Mouse (Mus musculus) myocyte (in vitro differentiated cells): ENCODE results near the gene Ercc8. TPM values are rescaled to one million over a fixed set of nuclear protein-coding genes. Genes with fewer than 3 reads are reported as not detected.

Experiments
- H3K27me3 ChIP-seq: one replicate; pipeline ENCODE4 v1.6.1; 2011; ENCODE audit not compliant: control insufficient read depth, insufficient read depth, insufficient read length
- H3K36me3 ChIP-seq: one replicate; pipeline ENCODE4 v1.6.1; 2011; ENCODE audit not compliant: control insufficient read depth, insufficient read depth
- H3K4me2 ChIP-seq: one replicate; pipeline ENCODE4 v1.6.1; 2011; ENCODE audit warnings: low read depth, control low read depth
- H3K4me3 ChIP-seq: one replicate; pipeline ENCODE4 v1.5.1; 2011; ENCODE audit warnings: mild to moderate bottlenecking, control low read depth, moderate library complexity
- H3K79me2 ChIP-seq: one replicate; pipeline ENCODE4 v1.6.1; 2011; ENCODE audit not compliant: control insufficient read depth, insufficient read depth
- H3ac ChIP-seq: one replicate; pipeline ENCODE4 v1.6.1; 2011; ENCODE audit not compliant: control insufficient read depth, insufficient read length
- CEBPB ChIP-seq: IDR thresholded peaks from 2 replicates; pipeline ENCODE4 v1.6.1; 2011; ENCODE audit warnings: mild to moderate bottlenecking, moderate library complexity; ENCODE audit not compliant: poor library complexity, insufficient read depth, severe bottlenecking
- E2F4 ChIP-seq: IDR thresholded peaks from one replicate; pipeline ENCODE4 v1.6.1; 2011; ENCODE audit warnings: mild to moderate bottlenecking, control low read depth, moderate library complexity; ENCODE audit not compliant: insufficient read depth
- MAX ChIP-seq: IDR thresholded peaks from one replicate; pipeline ENCODE4 v1.6.1; 2011; ENCODE audit warnings: low read depth, mild to moderate bottlenecking, control low read depth
- MYOD1 ChIP-seq, 3 experiments: IDR thresholded peaks; one replicate each; pipeline ENCODE4 v1.6.1; 2011; ENCODE audit warnings: control low read depth in 2 of 3, low read depth in 2 of 3, mild to moderate bottlenecking in 2 of 3, moderate library complexity in 1 of 3; ENCODE audit not compliant: insufficient read length in 2 of 3, control insufficient read depth in 1 of 3
- MYOG ChIP-seq, 3 experiments: IDR thresholded peaks; one replicate each; pipeline ENCODE4 v1.6.1; 2011; ENCODE audit warnings: control low read depth in 2 of 3, low read depth in 2 of 3, mild to moderate bottlenecking in 2 of 3; ENCODE audit not compliant: insufficient read length in 2 of 3, control insufficient read depth in 1 of 3, insufficient read depth in 1 of 3
- POLR2A ChIP-seq: IDR thresholded peaks from one replicate; pipeline ENCODE4 v1.6.1; 2011; ENCODE audit warnings: low read depth, mild to moderate bottlenecking, control low read depth, moderate library complexity; ENCODE audit not compliant: insufficient read length
- POLR2AphosphoS2 ChIP-seq: IDR thresholded peaks from one replicate; pipeline ENCODE4 v1.6.1; 2011; ENCODE audit warnings: low read depth, control low read depth; ENCODE audit not compliant: insufficient read length
- REST ChIP-seq: IDR thresholded peaks from one replicate; pipeline ENCODE4 v1.6.1; 2011; ENCODE audit warnings: mild to moderate bottlenecking, control low read depth, moderate library complexity; ENCODE audit not compliant: insufficient read depth, insufficient read length
- SRF ChIP-seq: IDR thresholded peaks from one replicate; pipeline ENCODE4 v1.6.1; 2011; ENCODE audit warnings: low read depth; ENCODE audit not compliant: control insufficient read depth, insufficient read length
- TCF12 ChIP-seq: IDR thresholded peaks from one replicate; pipeline ENCODE4 v1.6.1; 2011; ENCODE audit warnings: mild to moderate bottlenecking, control low read depth; ENCODE audit not compliant: poor library complexity, insufficient read depth, severe bottlenecking
- TCF3 ChIP-seq: IDR thresholded peaks from one replicate; pipeline ENCODE4 v1.6.1; 2011; ENCODE audit warnings: low read depth, control low read depth; ENCODE audit not compliant: insufficient read length
- USF1 ChIP-seq: IDR thresholded peaks from one replicate; pipeline ENCODE4 v1.6.1; 2011; ENCODE audit warnings: low read depth, mild to moderate bottlenecking, control low read depth, moderate library complexity
- polyA plus RNA-seq: library from polyadenylated mRNA; unstranded; fragments of >200 nt; fragmentation: generic; extraction: Trizol; gene quantifications from one replicate; pipeline ENCODE4 v1.2.1, GENCODE M21; 2012; ENCODE audit warnings: missing spikeins

Gene Ercc8
- polyA plus RNA-seq, 1 experiment, result 5.2 TPM

DNA sequence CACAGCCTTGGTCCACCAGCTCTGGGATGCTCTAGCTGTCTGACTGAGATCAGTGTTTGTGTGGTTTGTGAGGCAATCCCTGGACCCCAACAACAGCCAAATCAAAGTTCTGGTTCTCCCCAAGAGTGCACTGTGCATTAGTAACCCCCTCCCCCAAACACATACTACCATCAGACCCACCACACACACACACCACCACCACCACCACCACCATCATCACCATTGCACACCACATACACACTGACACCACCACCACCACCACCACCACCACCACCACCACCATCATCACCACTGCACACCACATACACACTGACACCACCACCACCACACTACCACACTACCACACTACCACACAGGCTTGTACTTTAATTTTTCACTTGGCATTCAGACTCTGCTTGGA, 40.9 kb upstream of the Ercc8 start:
- Histone ChIP-seq H3K36me3 (no peaks in the 10 kb centered on the region), H3K79me2 (no peaks in the 10 kb centered on the region), H3K4me2 (no peak overlapping the region), H3ac (no peak overlapping the region), H3K27me3 (no peaks in the 10 kb centered on the region), H3K4me3 (no peak overlapping the region)
- TF ChIP-seq E2F4, result no peak

DNA sequence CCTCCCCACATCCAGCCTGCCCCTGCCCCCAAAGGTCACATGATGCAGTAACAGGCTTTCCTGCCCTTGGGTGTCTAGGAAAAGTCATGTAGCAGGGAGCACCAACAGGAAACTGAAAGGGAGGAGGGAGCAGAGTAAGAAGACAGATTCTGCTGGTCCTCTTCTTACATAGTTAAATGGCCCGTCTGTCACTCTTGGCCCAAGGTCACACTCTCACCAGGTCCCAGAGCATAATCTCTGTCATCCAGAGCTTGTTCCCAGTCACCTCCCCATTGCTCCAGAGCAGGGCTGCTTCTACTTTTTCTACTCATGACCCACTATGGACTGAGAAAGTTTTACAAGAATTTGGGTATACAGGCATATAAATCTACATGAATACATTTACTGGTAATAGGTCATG, 40.3 kb upstream of the Ercc8 start:
- TF ChIP-seq MYOG (IDR thresholded peaks at IDR 0.05; ENCODE audit: control insufficient read depth in 1 of 3, insufficient read depth in 1 of 3, insufficient read length in 2 of 3, low read depth in 2 of 3) (no peak), TCF3 (no peak), USF1 (no peak), MYOD1 (IDR thresholded peaks at IDR 0.05; ENCODE audit: control insufficient read depth in 1 of 3, insufficient read length in 2 of 3, low read depth in 2 of 3) (no peak), CEBPB (no peak), TCF12 (no peak), REST (no peak), SRF (no peak), MAX (no peak), POLR2AphosphoS2 (no peak), POLR2A (no peak), E2F4 (no peak)
- no peak overlapping the region for H3K4me2 ChIP-seq
- no peaks in the 10 kb centered on the region for H3K36me3 ChIP-seq

DNA sequence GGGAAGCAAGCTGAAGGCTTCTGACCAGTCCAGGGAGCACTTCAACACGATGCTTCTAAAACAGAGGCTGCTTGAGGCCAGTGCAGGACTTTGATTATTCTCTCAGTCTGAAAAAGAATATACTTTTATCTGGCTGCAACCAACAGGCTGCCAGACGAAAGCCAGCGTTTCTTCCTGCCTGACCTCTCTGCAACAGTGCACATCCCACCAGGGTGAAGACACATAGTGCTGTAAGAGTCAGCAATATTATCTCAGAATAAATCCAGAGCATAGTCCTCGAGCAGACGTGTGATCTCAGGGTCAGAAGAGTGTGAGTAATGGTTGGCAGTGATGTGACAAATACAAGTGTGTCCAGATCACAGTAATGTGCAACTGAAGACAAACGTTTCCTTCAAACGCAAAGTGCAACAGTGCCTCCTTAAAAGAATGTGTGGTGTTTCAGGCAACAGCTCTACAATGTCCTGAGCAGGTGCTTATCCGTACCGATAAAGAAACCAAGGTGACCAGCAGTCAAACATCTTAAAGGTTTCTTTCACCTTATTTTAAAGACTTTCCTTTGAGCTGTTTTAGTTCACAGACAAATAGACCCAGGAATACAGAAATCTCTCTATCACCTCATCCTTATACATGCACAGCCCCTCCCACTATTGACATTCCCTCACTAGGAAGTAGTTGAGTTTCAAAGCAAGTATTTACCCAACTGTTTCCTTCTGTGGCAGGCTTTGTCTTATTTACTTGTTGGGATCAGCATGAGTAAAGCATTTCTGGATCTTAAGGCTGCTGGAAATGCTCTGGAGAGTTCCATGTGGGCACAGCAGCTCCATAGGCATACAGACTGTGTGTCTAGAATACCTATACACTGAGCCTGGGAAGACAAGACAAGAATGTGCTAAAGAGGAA, 38.9 kb upstream of the Ercc8 start:
- Histone ChIP-seq H3K4me2 (no peak overlapping the region), H3K79me2 (no peaks in the 10 kb centered on the region), H3ac (no peak overlapping the region), H3K27me3 (no peaks in the 10 kb centered on the region), H3K4me3 (no peak overlapping the region), H3K36me3 (no peaks in the 10 kb centered on the region)
- TF ChIP-seq MYOD1 (IDR thresholded peaks at IDR 0.05; ENCODE audit: control insufficient read depth in 1 of 3, insufficient read length in 2 of 3, low read depth in 2 of 3), result no peak
- TF ChIP-seq E2F4, result no peak
- no peak for TF ChIP-seq SRF
- no peak for TF ChIP-seq CEBPB
- no peak for TF ChIP-seq MAX
- TF ChIP-seq MYOG (IDR thresholded peaks at IDR 0.05; ENCODE audit: control insufficient read depth in 1 of 3, insufficient read depth in 1 of 3, insufficient read length in 2 of 3, low read depth in 2 of 3), result no peak
- TF ChIP-seq POLR2A, result no peak
- no peak for TF ChIP-seq REST
- TF ChIP-seq POLR2AphosphoS2, result no peak
- no peak for TF ChIP-seq TCF3
- no peak for TF ChIP-seq TCF12
- no peak for TF ChIP-seq USF1

More for the DNA sequence above, 40.3 kb upstream of the Ercc8 start:
- no peak overlapping the region for H3ac ChIP-seq
- H3K79me2 ChIP-seq, result no peaks in the 10 kb centered on the region
- H3K27me3 ChIP-seq, result no peaks in the 10 kb centered on the region
- no peak overlapping the region for H3K4me3 ChIP-seq

DNA sequence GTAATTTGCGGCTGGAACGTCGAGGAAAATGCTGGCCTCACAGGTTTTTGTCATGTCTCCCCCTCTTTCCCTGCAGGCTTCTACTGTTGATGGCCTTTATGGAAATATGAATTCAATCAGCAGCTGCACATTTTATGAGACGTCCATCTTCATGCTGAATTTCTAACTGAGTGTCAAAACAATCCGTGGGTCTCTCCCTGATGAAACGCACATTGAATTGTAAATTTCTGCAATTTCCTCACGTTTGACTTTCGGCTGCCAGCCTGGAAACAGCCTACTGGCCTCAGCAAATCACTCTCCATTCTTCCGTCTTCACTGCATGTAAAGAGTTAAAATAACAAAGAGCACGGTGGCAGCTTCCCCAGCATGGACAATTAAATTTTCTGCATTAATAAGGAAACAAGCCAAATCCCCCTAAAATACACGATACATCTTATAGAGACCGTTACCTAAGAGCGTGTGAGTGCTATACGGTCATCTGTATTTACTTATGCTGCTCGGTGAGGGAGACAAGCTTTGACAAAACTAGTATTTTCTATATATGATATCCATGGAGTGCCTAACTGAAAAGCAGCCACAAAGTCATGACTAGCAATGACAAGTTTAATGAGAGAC, 35.3 kb upstream of the Ercc8 start:
- no peak overlapping the region for H3ac ChIP-seq
- TF ChIP-seq POLR2A (no peak), CEBPB (no peak), SRF (no peak), USF1 (no peak), MYOD1 (IDR thresholded peaks at IDR 0.05; ENCODE audit: control insufficient read depth in 1 of 3, insufficient read length in 2 of 3, low read depth in 2 of 3) (no peak), MAX (no peak), REST (no peak), POLR2AphosphoS2 (no peak), E2F4 (no peak)
- H3K4me2 ChIP-seq, result no peak overlapping the region
- no peaks in the 10 kb centered on the region for H3K36me3 ChIP-seq
- no peak overlapping the region for H3K4me3 ChIP-seq
- H3K79me2 ChIP-seq, result no peaks in the 10 kb centered on the region
- no peaks in the 10 kb centered on the region for H3K27me3 ChIP-seq
